Mouse (Mus musculus): ENCODE data around the gene Gm20532.

Gm20532 gene

GRCm38 (mm10) chr2:26594022-26594346 is 7.5 kb downstream of the Gm20532 start:
- in situ Hi-C loops (cut with MboI; ENCODE audit: unreplicated experiment in 2 of 2) = loop anchor here in 1 of 2 experiments (10.0 kb wide), 1 partner anchor 441 kb away; no protein-coding TSS in a partner anchor

DNA sequence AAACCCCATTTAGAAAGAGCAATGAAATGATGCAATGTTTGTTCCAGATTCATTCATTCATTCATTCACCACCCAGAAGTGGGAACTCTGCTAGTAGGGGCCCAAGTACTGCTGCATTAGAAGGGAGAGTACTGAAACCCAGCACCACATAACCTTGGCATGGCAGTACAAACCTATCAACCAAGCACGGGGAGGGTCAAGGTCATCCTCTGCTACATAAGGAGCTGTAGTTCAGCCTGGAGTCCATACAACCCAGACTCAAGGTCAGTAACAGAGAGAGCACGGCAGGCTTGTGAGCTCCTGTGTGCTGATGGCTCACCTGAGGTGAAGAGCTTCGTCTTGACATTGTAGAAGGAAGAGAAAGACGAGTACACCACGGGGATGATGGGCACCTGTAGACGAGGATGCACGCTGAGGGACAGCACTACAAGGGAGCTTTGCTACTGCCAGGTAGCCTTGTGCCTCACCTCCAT is 8.1 kb downstream of the Gm20532 start:
- in situ Hi-C loops (cut with MboI; ENCODE audit: unreplicated experiment in 2 of 2) = loop anchor here in 1 of 2 experiments (10.0 kb wide), 1 partner anchor 440 kb away; no protein-coding TSS in a partner anchor

DNA sequence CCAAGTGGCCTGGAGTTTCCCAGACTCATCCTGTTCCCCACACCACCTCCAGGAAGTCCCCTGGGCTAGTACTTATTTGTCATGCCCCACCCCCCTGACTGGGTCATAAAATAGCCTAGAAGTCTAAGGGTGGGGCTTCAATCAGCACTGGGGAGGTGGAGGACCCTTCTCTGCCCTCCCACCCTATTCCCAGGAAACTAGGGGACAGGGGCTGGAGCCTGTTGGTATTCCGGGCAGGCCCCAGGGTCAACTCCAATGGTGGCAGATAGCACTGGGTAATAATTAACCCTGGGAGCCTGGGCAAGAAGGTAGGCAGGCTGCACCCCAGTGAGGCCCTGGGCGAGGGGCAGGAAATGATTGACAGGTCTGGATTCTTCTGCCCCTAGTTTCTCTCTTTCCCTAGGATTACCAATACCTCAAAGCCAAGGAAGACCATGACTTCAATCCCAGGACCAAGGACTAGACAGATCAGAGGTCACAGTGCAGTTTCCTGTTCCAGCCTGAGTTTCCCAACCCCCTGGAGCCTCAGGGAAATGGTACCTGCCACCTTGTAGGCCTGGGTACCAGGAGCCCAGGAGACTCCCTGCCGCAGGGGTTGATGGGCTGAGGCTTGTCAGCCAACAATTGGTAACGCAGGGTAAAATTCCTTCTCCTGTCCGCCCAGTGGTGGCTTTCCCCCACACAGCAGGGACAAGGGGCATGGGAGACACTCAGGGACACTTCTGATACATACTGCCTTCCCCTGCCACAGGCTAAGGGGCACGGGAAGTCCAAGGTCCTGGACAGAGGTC is 8.7 kb downstream of the Gm20532 start:
- in situ Hi-C loops (cut with MboI; ENCODE audit: unreplicated experiment in 2 of 2) = loop anchor here (5.0 to 10.0 kb wide), 2 partner anchors 42 to 440 kb away; no protein-coding TSS in a partner anchor

DNA sequence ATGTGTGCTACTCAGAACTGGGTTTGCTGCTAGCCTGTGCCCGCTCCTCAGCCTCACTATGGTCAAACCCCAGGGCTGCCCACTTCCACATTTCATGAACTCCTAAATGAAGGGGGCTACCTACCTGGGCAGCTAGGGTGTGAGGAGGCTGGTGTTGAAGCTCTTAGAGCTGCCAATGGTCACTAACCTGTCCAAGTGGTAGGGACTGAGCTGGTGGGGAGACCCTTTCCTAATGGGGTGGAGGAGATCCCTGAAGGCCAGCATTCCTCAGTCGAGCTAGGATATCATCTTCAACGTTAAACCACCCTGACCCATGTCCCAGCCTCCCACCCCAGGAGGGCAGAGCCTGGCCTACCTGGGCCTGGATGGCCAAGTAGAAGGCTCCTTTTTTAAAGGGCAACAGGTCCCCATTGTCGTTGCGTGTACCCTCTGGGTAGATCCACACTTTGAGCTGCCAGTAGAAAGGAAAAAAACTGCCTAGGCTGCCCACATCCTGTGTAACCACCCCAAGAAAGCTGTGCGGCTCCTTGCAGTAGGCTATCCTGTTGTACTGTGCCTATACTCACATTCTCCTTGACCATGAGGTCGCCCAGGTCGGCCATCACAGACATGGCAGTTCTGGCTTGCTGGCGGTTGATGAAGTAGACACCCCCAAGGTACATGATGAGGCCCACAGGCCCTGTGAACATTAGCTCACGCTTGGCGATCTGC is 9.4 kb downstream of the Gm20532 start:
- in situ Hi-C loops (cut with MboI; ENCODE audit: unreplicated experiment in 2 of 2) = loop anchor here (5.0 to 10.0 kb wide), 2 partner anchors 41 to 439 kb away; no protein-coding TSS in a partner anchor

DNA sequence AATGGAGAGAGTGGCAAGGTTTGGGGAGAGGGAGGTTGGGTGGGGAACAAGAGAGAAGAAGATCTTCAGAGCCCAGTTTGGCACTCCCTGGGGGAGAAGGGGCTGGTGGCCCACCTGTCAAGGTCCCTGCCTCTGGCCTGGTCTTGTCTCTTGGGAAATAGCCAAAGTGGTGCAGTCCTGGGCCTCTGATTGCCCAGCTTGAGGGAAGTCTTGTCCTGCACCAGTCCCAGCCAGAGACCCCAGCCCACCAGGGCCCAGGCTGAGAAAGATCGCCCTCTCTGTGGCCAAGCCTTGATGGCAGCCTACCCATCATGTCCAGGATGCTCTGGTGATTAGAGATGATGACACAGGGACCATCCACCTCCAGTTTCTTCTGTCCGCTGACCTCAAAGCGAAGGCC is 10.5 kb downstream of the Gm20532 start:
- in situ Hi-C loops (cut with MboI; ENCODE audit: unreplicated experiment in 2 of 2) = loop anchor here (5.0 to 10.0 kb wide), 2 partner anchors 40 to 438 kb away; no protein-coding TSS in a partner anchor

GRCm38 (mm10) chr2:26597810-26598209 is 11.4 kb downstream of the Gm20532 start:
- in situ Hi-C loops (cut with MboI; ENCODE audit: unreplicated experiment in 2 of 2) = loop anchor here (5.0 to 10.0 kb wide), 2 partner anchors 39 to 437 kb away; no protein-coding TSS in a partner anchor

- in situ Hi-C loops (cut with MboI; ENCODE audit: unreplicated experiment in 2 of 2) = loop anchor here (5.0 to 10.0 kb wide), 2 partner anchors 39 to 436 kb away; no protein-coding TSS in a partner anchor
These were observed 12.0 kb downstream of the Gm20532 start for GRCm38 (mm10) chr2:26598462-26598861.

GRCm38 (mm10) chr2:26599965-26600364 is 13.5 kb downstream of the Gm20532 start:
- in situ Hi-C loops (cut with MboI; ENCODE audit: unreplicated experiment in 2 of 2) = loop anchor here (5.0 to 10.0 kb wide), 2 partner anchors 37 to 435 kb away; no protein-coding TSS in a partner anchor

DNA sequence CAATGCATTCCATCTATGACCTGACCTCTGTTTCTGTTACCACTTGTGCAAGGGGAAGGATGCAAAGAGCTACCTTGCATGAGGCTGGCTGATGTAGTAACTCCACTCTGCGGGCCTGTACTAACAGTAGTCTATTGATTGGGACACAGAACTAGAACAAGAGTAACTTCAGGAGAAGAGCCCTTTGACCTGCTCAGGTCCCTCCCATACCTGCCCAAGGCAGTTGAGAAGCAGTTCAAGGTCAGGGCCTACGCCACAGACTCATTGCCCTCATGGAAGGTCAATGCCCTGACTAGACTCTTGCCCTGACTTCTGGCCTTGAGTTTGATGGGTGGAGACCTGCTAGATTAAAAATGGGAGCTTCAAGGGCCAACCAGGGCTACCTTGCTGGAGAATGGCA is 14.2 kb downstream of the Gm20532 start:
- in situ Hi-C loops (cut with MboI; ENCODE audit: unreplicated experiment in 2 of 2) = no loop called here

DNA sequence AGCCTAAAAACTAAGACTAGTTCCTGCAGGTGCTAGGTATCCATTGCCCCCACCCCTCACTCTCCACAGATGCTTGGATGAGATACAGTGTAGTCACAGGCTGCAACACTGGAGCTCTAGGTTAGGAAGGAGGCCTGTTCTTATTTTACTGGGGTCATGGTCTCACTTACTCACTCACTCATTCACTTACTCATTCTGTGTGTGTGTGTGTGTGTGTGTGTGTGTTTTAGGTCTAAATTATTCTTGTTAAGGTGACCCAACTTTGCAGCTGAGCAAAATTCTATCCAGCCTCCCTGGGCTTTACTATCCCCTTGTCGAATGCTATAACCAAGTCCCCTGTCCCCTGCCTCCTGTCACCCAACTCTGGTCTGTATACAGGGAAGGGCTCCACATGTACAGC is 15.2 kb downstream of the Gm20532 start:
- in situ Hi-C loops (cut with MboI; ENCODE audit: unreplicated experiment in 2 of 2) = no loop called here

DNA sequence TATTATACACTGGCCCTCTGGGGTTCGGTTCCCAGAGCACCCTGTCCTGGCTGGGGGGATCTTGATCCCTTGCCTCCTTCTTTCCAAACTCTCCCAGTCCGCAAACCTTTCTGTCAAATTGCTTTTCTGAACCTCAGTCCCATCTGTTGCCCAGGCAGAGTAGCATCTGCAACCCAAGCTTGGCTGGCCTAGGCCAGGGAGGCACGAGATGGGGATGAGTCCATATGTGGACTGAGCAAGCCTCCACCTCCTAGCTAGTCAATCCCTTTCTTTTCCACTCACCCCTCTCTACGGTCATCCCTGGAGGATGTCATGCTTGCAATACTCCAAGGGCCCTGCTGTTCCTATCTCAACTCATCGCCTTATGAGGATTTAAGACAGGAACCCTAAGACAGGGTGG is 16.2 kb downstream of the Gm20532 start:
- in situ Hi-C loops (cut with MboI; ENCODE audit: unreplicated experiment in 2 of 2) = no loop called here

DNA sequence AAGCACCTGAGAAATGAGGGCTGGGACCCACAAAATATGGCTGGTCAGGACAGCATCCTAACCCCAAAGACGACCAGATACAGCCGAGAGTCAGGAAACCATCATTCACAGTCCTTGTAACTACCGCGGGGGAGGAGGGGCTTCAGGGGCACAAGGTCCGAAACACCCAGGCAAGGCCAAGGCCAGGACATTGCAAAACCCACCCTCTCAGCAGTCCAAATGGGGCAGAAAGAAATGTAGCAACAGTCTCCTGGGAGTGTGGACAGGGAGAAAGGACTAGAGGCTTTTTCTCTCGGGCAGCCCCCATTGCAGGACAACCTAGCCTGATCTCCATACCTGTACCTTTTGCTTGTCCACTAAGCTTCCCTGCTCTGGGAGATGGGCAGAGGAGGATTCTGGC is 16.7 kb downstream of the Gm20532 start:
- in situ Hi-C loops (cut with MboI; ENCODE audit: unreplicated experiment in 2 of 2) = no loop called here

DNA sequence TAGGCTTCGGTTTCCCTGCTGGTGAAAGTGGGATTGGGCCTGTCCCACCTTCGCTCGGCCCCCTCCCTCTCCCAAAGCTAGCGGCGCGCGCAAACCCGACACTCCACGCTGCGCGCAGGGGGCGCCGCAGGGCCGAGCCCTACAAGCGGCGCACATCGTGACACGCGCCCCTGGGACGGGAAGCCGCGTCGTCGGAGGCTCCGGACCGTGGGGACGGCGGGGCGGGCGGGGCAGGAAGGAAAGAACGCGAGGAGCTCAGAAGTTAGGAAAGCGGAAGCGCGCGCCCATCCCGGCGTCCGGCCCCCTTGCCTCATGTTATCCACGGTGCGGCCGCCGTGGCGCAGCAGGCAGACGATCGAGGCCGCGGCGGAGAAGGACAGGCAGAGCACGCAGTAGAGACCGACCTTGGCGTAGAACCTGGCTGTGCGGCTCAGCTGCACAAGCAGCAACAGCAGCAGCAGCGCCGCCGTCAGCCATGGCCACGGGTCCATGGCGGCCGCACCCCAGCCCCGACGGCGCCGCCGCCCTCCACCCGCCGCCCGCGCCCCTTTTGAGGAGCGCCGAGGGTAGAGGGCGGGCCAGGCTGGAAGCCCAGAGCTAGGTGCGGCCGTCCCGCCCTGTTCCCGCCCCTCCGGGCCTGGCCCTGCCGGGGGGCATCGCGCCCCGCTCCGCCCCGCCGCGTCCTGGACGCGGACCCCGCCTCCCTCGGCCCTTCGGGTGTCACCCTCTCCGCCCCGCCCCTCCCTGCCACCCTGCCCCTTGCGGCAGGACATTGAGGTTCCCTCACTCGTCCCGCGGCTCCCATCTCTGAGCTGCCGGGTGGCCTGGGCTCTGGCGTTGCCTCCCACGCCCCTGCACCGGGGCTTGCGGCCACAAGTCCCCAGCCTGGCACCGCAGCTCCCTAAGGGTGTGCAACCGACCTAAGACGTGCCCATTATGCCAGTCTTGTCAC is 17.6 kb downstream of the Gm20532 start, which contains the start of gene Agpat2:
Agpat2 (minus strand) TSS at position 698 of the 952 bp plus-strand sequence.
- in situ Hi-C loops (cut with MboI; ENCODE audit: unreplicated experiment in 2 of 2) = no loop called here

- in situ Hi-C loops (cut with MboI; ENCODE audit: unreplicated experiment in 2 of 2) = no loop called here
These were observed 18.9 kb downstream of the Gm20532 start for GRCm38 (mm10) chr2:26605331-26605730.

GRCm38 (mm10) chr2:26606579-26606978 is 20.1 kb downstream of the Gm20532 start:
- in situ Hi-C loops (cut with MboI; ENCODE audit: unreplicated experiment in 2 of 2) = no loop called here

DNA sequence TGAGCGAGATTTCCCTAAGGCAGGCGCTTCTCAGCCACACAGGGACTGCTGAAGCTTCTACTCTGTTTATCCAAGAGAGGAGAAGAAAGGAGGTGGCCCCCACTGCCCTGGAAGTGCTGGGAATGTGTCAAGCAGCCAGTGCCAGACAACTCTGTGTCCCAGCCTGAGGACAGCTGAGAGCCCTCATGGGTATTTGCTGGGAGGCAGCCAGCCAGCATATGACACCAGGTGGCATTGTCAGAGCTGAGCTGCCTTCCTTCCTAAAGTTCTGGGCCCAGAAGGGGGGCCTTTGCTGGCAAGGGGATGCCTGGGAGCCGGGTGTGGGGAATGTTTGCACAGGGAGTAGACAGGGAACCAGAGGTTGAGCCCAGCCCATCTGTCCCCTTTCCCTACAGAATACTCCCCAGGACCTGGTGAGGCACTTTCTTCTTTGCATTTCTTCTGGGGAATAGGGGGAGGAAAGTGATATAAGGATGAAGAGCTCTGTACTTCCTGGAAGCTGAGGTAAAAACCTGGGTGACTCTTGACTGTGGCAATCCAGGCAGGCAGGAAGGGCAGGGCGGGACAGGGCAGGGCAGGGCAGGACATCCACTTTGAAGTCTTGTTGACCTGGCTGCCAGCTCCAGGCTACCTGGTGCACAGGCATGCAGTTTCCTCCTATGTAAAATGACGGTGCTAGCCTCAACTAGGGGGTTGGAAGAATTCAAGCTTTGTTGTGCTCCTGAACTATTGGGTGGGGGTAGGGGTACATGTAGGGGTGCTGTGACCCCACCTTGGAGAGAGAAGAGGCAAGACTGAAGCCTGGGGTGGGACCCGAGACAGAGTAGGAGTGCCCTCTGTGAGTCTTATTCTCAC is 20.8 kb downstream of the Gm20532 start:
- in situ Hi-C loops (cut with MboI; ENCODE audit: unreplicated experiment in 2 of 2) = no loop called here

DNA sequence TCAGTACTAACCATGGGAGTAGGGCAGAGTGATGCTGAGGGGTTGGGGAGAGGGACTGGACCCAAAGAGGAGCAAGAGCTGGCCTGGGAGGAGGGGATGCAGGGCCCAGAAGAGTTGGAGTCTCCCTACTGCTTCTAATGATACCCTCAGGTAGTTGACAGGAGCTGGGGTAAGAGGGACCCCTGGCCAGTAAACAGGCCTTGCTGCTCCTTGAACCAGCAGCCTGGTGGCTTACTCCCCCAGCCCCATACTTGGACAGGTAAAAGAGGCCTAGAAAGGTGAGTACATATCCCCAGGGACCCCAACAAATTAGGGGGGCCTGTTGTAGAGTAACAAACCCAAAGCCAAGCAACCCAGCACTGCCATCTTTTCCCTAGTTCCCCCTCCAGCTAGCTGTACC is 22.3 kb downstream of the Gm20532 start:
- in situ Hi-C loops (cut with MboI; ENCODE audit: unreplicated experiment in 2 of 2) = no loop called here

- in situ Hi-C loops (cut with MboI; ENCODE audit: unreplicated experiment in 2 of 2) = no loop called here
These were observed 22.8 kb downstream of the Gm20532 start for GRCm38 (mm10) chr2:26609261-26609661.

DNA sequence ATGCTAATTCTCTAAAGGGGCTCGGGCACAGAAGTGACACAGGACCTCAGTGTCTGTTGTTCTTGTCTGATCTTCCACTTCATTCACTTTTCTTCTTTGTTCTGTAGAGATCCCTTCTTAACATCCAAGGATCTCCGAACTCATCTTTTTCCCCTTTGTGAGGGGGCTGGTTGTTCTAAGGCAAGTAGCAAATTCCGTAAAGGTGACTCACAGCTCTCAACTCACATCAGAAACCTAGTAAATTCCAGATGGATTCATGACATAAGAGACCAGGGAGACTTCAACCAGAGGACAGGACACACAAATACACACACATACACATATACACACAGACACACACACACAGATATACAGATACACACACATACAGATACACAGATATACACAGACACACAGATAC is 24.1 kb downstream of the Gm20532 start:
- in situ Hi-C loops (cut with MboI; ENCODE audit: unreplicated experiment in 2 of 2) = no loop called here

All from v-Abl transformed pro-B cells (cell line).